Mouse (Mus musculus) ES-E14 (cell line): ENCODE data around the gene 6430571L13Rik. TPM values are rescaled to one million over a fixed set of nuclear protein-coding genes. Genes with fewer than 3 reads are reported as not detected.
"Not testable (repeated sequence)": the region's sequence is repeated elsewhere in the genome, so short reads cannot be mapped to it uniquely, and the experiment has no call there.

Source experiments
- DNase-seq: peaks from one replicate; pipeline ENCODE4 v3.0.0-alpha.2; 2013; ENCODE audit warnings: low read depth, low spot score
- H3K27ac ChIP-seq: 2 replicates; pipeline ENCODE4 v1.5.1; 2012; ENCODE audit warnings: low read depth, mild to moderate bottlenecking, low read length, moderate library complexity, mixed read lengths; ENCODE audit not compliant: poor library complexity, insufficient read depth, severe bottlenecking
- H3K36me3 ChIP-seq: 2 replicates; pipeline ENCODE4 v1.6.1; 2012; ENCODE audit warnings: mild to moderate bottlenecking, low read length, moderate library complexity, mixed read lengths; ENCODE audit not compliant: control insufficient read depth, poor library complexity, insufficient read depth, severe bottlenecking
- H3K4me1 ChIP-seq, 2 experiments: fragments of 150-350 bp in 1 of 2; sonication (generic) in 1 of 2; 2 replicates each; pipeline ENCODE4 v1.6.1; 2012; ENCODE audit warnings: low read length in 2 of 2, mild to moderate bottlenecking in 1 of 2, mixed read lengths in 1 of 2; ENCODE audit not compliant: control insufficient read depth in 2 of 2, insufficient read depth in 2 of 2, poor library complexity in 1 of 2
- H3K4me3 ChIP-seq, 2 experiments: fragments of 150-350 bp in 1 of 2; sonication (generic) in 1 of 2; 2 replicates each; pipeline ENCODE4 v1.5.1; 2012; ENCODE audit warnings: low read length in 2 of 2, low read depth in 1 of 2, mild to moderate bottlenecking in 1 of 2, mixed read lengths in 1 of 2; ENCODE audit not compliant: insufficient read depth in 1 of 2, poor library complexity in 1 of 2, severe bottlenecking in 1 of 2
- H3K9ac ChIP-seq: 2 replicates; pipeline ENCODE4 v1.6.1; 2012; ENCODE audit warnings: low read depth, mild to moderate bottlenecking, low read length, mixed read lengths; ENCODE audit not compliant: poor library complexity, insufficient read depth, severe bottlenecking
- H3K9me3 ChIP-seq: fragments of 150-350 bp; sonication (generic); 2 replicates; pipeline ENCODE4 v1.6.1; 2012; ENCODE audit warnings: low read depth, mild to moderate bottlenecking, low read length; ENCODE audit not compliant: control insufficient read depth, insufficient read depth
- CHD2 ChIP-seq: IDR thresholded peaks from 2 replicates; pipeline ENCODE4 v1.6.1; 2014; ENCODE audit warnings: mild to moderate bottlenecking, low read depth, low read length, inconsistent platforms
- HCFC1 ChIP-seq: IDR thresholded peaks from 2 replicates; pipeline ENCODE4 v1.6.1; 2012; ENCODE audit warnings: low read length, inconsistent platforms, borderline replicate concordance; ENCODE audit not compliant: insufficient read depth
- MAFK ChIP-seq: IDR thresholded peaks from 2 replicates; pipeline ENCODE4 v1.6.1; 2014; ENCODE audit warnings: mild to moderate bottlenecking, low read depth, low read length, inconsistent platforms; ENCODE audit not compliant: insufficient read depth
- ZC3H11A ChIP-seq: IDR thresholded peaks from 2 replicates; pipeline ENCODE4 v1.6.1; 2012; ENCODE audit warnings: low read depth, mild to moderate bottlenecking, inconsistent platforms, low read length, borderline replicate concordance
- ZNF384 ChIP-seq: IDR thresholded peaks from 2 replicates; pipeline ENCODE4 v1.6.1; 2012; ENCODE audit warnings: low read depth, low read length, inconsistent platforms
- in situ Hi-C, 2 experiments: fragments of 600-800 bp; cut with MboI; formaldehyde crosslinking; loops; one replicate each; pipeline ENCODE4 v1.15.1; 2025; ENCODE audit warnings: low sequenced_read_pairs in 2 of 2, inconsistent platforms in 1 of 2; ENCODE audit not compliant: unreplicated experiment in 2 of 2
- total RNA-seq: library from RNA; depleted of rRNA; stranded (reverse); fragments of 300-350 nt; gene quantifications from 2 replicates; pipeline ENCODE4 v1.2.3, GENCODE M21; 2012

The 6430571L13Rik gene
- total RNA-seq, 1 experiment, result 0.45 TPM

DNA sequence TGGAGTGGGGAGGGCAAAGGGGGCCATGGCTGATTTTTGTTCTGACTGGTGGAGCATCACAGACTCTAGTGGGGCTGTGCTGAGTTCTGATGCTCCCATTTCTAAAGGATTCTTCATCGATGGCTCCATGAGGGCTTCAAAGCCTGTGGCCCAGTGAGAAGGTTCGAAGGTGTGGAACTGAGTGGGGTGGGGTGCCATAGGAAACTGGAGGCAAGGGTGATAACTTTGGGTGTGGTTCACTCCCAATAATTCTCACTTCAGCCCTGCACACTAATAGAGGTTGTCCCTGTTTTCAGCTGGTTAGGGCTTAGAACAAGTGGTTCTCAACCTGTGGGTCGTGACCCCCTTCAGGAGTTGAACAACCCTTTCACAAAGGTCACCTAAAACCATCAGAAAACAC is 36.0 kb upstream of the 6430571L13Rik start:
- H3K27ac ChIP-seq, result no peak overlapping the region
- TF ChIP-seq CHD2 (peak; percentile 73; the same call in 1 of the 2 replicates), HCFC1 (no peak)
- H3K4me1 ChIP-seq, result peaks cover 0 to 21% of the 10 kb centered on the region in 2 experiments; a peak in 2 of 4 replicates
- no peaks in the 10 kb centered on the region for H3K9me3 ChIP-seq
- H3K4me3 ChIP-seq, result no peak overlapping the region
- H3K9ac ChIP-seq, result no peak overlapping the region
- in situ Hi-C loops, result no loop called here
- DNase-seq, result no peak
- peaks cover 7% of the 10 kb centered on the region; the same call in 1 of the 2 replicates for H3K36me3 ChIP-seq

DNA sequence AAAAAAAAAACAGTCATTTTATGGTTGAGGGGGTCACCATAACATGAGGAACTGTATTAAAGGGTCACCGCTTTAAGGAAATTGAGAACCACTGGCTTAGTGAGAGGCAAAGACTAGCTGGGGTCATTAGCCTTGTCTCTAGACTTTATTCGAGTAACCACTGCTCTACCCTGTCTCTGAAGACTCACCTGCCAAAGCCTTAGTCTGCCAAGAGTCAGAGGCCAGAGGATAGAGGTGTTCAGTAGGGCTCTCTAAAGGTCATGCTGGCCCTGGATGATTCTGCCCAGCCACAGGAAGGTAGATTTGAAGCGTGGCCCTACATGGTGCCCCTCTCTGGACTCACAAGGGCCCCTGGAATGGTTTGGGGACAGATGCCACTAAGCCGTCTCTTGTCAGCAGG is 35.4 kb upstream of the 6430571L13Rik start:
- no peak overlapping the region for H3K27ac ChIP-seq
- H3K4me3 ChIP-seq, result no peak overlapping the region
- H3K4me1 ChIP-seq, result peaks cover 0 to 18% of the 10 kb centered on the region in 2 experiments; a peak in 2 of 4 replicates
- TF ChIP-seq HCFC1 (no peak), ZC3H11A (no peak), MAFK (no peak), ZNF384 (no peak), CHD2 (no peak)
- no peak for DNase-seq
- H3K9ac ChIP-seq, result no peak overlapping the region
- in situ Hi-C loops, result no loop called here
- no peaks in the 10 kb centered on the region for H3K9me3 ChIP-seq
- H3K36me3 ChIP-seq, result peaks cover 7% of the 10 kb centered on the region; the same call in 1 of the 2 replicates

DNA sequence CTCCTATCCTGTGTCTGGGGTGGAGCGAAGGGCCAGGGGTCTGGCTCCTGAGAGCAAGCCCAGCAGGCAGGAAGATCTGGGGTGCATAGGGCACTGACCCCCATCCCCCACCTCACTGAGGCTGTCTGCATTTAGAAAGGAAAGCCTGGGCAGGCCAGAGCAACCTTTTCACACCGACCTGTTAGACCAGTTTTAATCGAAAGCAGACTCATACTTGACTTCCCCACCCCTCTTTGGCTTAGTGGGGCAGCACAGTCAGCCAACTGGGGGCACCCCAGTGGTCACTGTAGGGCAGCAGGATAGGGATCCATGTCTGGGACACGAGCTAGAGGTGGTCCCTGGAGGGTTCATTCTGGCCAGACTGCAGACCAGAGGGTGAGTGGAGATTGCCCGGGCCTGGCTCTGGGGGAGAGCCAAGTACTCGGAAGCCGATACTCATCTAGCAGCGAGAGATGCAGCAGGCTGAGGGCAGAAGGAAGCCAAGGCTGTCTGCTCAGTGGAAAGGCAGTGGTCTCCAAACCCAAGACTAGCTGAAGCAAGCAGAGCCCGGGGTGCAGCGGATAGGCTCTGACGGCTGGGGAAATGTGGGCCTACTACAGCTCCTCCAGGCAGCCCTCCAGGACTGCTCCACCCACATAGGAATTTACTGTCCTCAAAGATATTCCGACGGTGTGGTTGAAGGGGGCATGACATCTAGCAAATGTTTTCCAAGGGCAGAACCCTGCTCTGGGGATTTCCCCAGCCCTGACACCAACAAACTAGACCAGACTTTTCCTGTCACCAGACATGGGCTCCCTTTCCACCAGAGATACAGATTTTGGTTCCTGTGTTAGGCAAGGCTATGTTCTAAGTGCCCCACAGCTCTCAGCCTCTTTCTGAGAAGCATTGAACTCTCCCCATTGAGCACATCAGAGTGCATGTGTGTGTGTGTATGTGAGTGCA is 34.5 kb upstream of the 6430571L13Rik start:
- H3K4me1 ChIP-seq, result peaks cover 0 to 18% of the 10 kb centered on the region in 2 experiments; a peak in 2 of 4 replicates
- peaks cover 2% of the 10 kb centered on the region; the same call in 1 of the 2 replicates for H3K36me3 ChIP-seq
- in situ Hi-C loops, result no loop called here
- H3K27ac ChIP-seq, result no peak overlapping the region
- DNase-seq, result no peak
- no peaks in the 10 kb centered on the region for H3K9me3 ChIP-seq
- H3K4me3 ChIP-seq, result no peak overlapping the region
- no peak overlapping the region for H3K9ac ChIP-seq
- no peak for TF ChIP-seq ZC3H11A
- no peak for TF ChIP-seq MAFK
- TF ChIP-seq CHD2, result no peak
- TF ChIP-seq ZNF384, result no peak
- TF ChIP-seq HCFC1, result no peak

DNA sequence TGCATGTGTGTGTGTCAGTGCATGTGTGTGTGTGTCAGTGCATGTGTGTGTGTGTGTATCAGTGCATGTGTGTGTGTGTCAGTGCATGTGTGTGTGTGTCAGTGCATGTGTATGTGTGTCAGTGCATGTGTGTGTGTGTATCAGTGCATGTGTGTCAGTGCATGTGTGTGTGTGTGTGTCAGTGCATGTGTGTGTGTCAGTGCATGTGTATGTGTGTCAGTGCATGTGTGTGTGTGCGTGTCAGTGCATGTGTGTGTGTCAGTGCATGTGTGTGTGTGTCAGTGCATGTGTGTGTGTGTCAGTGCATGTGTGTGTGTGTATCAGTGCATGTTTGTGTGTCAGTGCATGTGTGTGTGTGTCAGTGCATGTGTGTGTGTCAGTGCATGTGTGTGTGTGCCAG is 33.7 kb upstream of the 6430571L13Rik start:
- H3K9ac ChIP-seq, H3K9me3 ChIP-seq, H3K27ac ChIP-seq, H3K4me3 ChIP-seq, DNase-seq, in situ Hi-C loops, H3K36me3 ChIP-seq: not testable (repeated sequence)
- peaks cover 0 to 14% of the 10 kb centered on the region in 2 experiments; a peak in 2 of 4 replicates for H3K4me1 ChIP-seq
